Mouse (Mus musculus): ENCODE results near the gene Yif1b.
A peak's percentile ranks its signal among the peaks of the same experiment; 100 is the strongest.

Gene Yif1b

GRCm38 (mm10) chr7:29244732-29245416, 6.7 kb downstream of the Yif1b start:
- no peak for DNase-seq

- DNase-seq = no peak
These were observed 7.9 kb downstream of the Yif1b start for GRCm38 (mm10) chr7:29246015-29246414.

- DNase-seq = no peak
These were observed 8.6 kb downstream of the Yif1b start for GRCm38 (mm10) chr7:29246619-29247313.

GRCm38 (mm10) chr7:29247314-29247700, 9.2 kb downstream of the Yif1b start:
- DNase-seq = peak; percentile 72 to 80

GRCm38 (mm10) chr7:29247706-29248105, 9.6 kb downstream of the Yif1b start:
- DNase-seq = peak; percentile 19 to 31

- DNase-seq = peak; percentile 25 to 49
These were observed 10.2 kb downstream of the Yif1b start, which contains the start of gene 2200002D01Rik for GRCm38 (mm10) chr7:29248261-29248841. TSS of gene 2200002D01Rik (minus strand) at chr7:29248466.

GRCm38 (mm10) chr7:29251166-29251565, 13.0 kb downstream of the Yif1b start:
- DNase-seq = peak; percentile 44 to 66

GRCm38 (mm10) chr7:29253842-29254241, 15.7 kb downstream of the Yif1b start:
- DNase-seq = no peak

GRCm38 (mm10) chr7:29255875-29256274, 17.7 kb downstream of the Yif1b start:
- DNase-seq = no peak

- DNase-seq = no peak
These were observed 19.2 kb downstream of the Yif1b start for GRCm38 (mm10) chr7:29257368-29257767.

- peak in 1 of 2 experiments; percentile 42 for DNase-seq
These were observed 21.9 kb downstream of the Yif1b start for GRCm38 (mm10) chr7:29259781-29260730.

- no peak for DNase-seq
These were observed 24.0 kb downstream of the Yif1b start for GRCm38 (mm10) chr7:29262151-29262550.

GRCm38 (mm10) chr7:29263831-29264230, 25.7 kb downstream of the Yif1b start:
- DNase-seq = no peak

- no peak for DNase-seq
These were observed 27.5 kb downstream of the Yif1b start for GRCm38 (mm10) chr7:29265636-29266035.

- no peak for DNase-seq
These were observed 28.8 kb downstream of the Yif1b start for GRCm38 (mm10) chr7:29266931-29267330.

- no peak for DNase-seq
These were observed 32.3 kb downstream of the Yif1b start for GRCm38 (mm10) chr7:29270445-29270844.

- no peak for DNase-seq
These were observed 33.7 kb downstream of the Yif1b start for GRCm38 (mm10) chr7:29271687-29272465.

GRCm38 (mm10) chr7:29276715-29277114, 38.6 kb downstream of the Yif1b start:
- DNase-seq = no peak

- DNase-seq = no peak
These were observed 39.4 kb downstream of the Yif1b start for GRCm38 (mm10) chr7:29277510-29277909.

- peak; percentile 21 to 35 for DNase-seq
These were observed 41.1 kb downstream of the Yif1b start for GRCm38 (mm10) chr7:29279261-29279660.

- DNase-seq = no peak
These were observed 41.8 kb downstream of the Yif1b start for GRCm38 (mm10) chr7:29279924-29280323.

- peak in 1 of 2 experiments; percentile 49 for DNase-seq
These were observed 42.7 kb downstream of the Yif1b start for GRCm38 (mm10) chr7:29280801-29281200.

All from thymus, adult 18-20 months (tissue).